Mouse (Mus musculus) adrenal gland (tissue): Measurements from ENCODE around the gene Sik1.

ENCODE experiments used
- intact Hi-C: fragments of 180-260 bp; cut with DNase I; formaldehyde crosslinking; loops from one replicate; pipeline ENCODE4 v1.15.1; 2025

The Sik1 gene

GRCm38 (mm10) chr17:31834320-31835065 lies 21.1 kb downstream of the Sik1 start:
- intact Hi-C loops = no loop called here

DNA sequence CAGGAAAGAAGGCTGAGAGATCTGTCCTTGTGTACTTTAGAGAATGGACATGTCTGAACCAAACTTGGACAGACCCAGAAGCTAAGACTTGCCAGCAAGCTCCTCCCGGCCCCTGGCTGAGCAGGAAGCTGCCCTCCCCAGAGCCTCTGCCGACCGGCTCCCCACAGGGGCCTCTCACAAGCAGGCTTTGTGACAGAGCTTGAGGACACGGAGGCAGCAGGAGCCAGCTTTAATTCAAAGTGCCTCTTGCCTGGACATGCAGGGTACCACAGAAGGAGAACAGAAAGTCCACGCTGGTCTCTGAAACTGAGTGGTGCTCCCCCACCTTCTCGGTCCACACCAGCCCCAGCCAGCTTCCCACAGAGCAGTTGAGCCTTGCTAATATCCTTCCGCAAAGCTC lies 21.9 kb downstream of the Sik1 start:
- intact Hi-C loops = no loop called here

- intact Hi-C loops = no loop called here
Measured at GRCm38 (mm10) chr17:31832577-31832964, 23.0 kb downstream of the Sik1 start.

GRCm38 (mm10) chr17:31831866-31832576 lies 23.6 kb downstream of the Sik1 start:
- intact Hi-C loops = no loop called here

- intact Hi-C loops = no loop called here
Measured at GRCm38 (mm10) chr17:31831097-31831865, 24.3 kb downstream of the Sik1 start.

DNA sequence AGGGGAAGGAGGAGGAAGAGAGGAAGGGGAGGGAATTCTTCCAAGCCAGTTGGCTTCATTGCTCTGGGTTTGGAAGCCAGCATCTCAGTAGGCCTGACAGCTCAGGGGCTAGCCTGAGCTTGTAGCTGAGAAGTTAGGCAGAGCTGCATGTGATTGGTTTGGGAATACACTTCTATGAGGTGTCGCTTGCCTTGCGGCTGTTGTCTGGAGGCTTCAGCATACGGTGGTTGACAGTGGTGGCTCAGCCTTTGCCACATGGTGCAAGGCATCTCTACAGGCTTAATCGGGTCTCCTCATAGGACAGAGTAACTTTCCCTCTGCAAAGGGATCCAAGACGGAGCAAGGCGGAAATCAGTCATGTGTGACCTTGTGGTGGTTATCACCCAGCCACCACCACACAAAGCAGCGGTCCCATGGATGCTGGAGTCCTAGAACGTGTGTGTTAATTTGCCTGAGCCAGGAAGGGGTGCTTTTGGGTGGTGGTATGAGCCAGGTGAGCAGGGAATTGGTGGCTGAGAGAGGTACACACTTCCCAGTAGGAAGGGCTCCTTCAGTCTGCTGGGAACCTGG lies 25.0 kb downstream of the Sik1 start:
- intact Hi-C loops = no loop called here

- intact Hi-C loops = no loop called here
Measured at GRCm38 (mm10) chr17:31828916-31829315, 26.7 kb downstream of the Sik1 start.

- intact Hi-C loops = no loop called here
Measured at GRCm38 (mm10) chr17:31828118-31828517, 27.5 kb downstream of the Sik1 start.

DNA sequence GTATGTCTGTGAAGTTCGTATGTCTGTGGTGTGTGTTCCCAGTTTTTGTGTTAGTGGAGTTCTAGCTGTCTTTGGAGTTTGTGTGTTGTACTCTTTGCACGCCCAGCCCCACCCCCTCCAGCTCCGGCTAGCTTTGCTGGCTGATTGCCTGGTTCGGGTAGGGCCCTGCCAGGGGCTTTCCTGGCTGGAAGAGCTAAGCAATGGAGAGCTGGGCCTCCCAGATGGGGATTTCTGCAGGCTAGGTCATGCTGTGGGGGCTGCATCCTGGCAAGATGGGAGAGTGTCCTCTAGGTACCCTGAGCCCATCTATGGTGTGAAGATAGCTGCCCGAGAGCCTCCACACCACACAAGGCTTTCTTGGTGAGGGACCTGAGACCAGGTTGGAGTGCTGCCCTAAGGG lies 28.4 kb downstream of the Sik1 start:
- intact Hi-C loops = no loop called here

DNA sequence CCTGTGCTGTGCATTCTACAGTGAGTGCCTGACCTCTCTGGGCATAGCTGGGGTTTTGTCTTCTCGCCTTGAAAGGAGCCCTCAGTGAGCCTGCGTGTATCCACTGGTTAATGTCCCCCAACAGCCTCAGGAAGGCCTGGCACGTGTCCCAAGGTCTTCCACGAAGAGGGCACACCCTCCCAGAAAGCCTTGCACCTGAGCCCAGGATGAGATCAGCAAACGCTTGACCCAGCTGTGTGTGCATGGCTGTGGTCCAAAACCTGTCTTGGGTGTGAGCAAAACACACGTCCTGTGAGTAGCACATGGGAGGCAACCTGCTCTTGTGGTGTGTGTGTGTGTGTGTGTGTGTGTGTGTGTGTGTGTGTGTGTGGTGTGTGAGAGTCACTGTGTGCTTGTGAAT lies 28.9 kb downstream of the Sik1 start:
- intact Hi-C loops = no loop called here

DNA sequence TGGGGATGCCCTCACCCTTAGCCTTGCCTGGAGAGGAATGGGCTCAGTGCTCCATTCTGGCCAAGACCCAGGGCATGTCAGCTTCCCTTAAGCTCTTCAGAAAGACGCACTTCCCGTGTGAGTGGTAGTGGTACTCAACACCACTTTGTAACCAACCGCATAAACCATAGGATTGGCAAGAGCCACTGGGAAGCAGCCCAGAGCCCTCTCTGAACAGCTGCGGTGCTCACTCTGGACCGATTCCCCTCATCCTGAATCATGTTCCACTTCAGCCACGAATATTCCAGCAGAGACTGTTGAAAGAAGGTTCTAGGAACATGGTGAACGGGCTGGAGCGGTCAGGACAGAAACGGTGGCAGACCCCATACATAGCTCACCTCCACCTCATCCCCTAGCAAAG lies 29.9 kb downstream of the Sik1 start:
- intact Hi-C loops = no loop called here

DNA sequence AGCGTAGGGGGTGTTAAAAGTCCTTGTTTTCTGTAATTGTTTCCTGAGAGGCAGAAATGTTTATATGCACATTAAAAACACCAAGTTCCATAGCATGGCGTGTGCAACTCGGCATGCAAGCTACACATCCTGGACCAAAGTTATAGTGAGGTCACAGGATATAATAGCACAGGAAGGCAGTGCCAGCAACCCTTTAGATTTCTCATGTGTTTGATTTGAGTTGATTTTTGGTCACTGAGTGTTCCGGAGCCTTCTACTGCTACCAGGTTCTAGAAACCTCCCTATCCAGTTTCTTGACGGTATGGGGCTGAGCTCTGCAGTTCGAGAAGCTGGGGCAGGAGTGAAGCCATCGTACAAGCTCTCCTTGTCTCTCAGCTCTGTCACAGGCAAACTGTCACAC lies 30.8 kb downstream of the Sik1 start:
- intact Hi-C loops = no loop called here

GRCm38 (mm10) chr17:31821136-31821933 lies 34.3 kb downstream of the Sik1 start:
- intact Hi-C loops = no loop called here

DNA sequence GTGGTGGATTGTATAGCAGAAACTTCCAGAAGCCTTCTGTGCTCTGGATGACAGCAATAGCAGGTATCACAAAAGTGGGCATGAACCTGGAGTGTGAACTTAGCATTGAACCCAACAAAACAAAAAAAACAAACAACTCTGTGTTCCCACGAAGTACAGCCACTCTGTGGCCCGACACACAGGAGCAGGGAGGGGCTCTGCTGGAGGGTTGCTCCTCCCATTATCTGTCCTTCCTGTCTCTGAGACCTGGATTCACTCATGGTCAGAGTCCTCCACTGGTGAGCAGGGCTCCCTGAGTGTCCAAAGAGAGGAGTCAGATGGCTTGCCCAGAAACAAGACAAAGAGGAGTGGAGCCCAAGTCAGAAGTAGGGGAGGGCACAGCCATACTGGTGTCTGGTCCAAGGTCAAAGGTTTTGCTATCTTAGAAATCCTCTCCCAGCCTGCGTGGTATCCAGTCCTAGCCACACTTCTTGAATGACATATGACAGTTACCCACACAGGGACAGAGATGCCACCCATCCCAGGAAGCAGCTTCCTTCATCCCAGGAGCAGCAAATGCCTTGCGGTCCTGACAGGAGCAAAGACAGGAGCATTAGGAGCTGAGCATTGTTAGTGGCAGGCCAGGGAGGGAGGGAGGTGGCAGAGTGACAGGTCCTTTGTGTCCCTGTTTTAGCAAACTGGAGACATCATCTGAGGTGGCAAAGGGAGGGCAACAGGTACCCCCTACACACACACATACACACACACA lies 35.3 kb downstream of the Sik1 start:
- intact Hi-C loops = no loop called here

DNA sequence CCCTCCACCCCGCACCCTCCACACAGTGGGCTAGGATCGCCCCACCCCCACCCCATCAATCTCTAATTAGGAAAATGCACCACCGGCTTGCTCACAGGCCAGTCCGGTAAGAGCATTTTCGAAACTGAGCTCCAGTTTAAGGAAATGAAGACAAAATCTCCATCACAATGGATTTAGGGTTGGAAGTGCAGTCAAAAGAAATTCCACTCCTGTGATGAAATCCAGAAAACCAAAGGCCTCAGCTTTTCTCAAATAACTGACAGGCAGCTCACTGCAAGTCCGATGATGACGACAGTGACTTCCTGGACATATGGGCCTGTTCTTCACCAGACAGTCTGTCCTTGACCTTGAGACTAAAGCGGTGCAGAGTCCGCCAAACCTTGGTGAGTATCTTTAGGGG lies 36.2 kb downstream of the Sik1 start:
- intact Hi-C loops = no loop called here

GRCm38 (mm10) chr17:31817815-31818214 lies 37.8 kb downstream of the Sik1 start:
- intact Hi-C loops = no loop called here

- intact Hi-C loops = no loop called here
Measured at GRCm38 (mm10) chr17:31817203-31817602, 38.4 kb downstream of the Sik1 start.

GRCm38 (mm10) chr17:31814848-31815247 lies 40.8 kb downstream of the Sik1 start:
- intact Hi-C loops = no loop called here

- intact Hi-C loops = no loop called here
Measured at GRCm38 (mm10) chr17:31813938-31814622, 41.5 kb downstream of the Sik1 start.

DNA sequence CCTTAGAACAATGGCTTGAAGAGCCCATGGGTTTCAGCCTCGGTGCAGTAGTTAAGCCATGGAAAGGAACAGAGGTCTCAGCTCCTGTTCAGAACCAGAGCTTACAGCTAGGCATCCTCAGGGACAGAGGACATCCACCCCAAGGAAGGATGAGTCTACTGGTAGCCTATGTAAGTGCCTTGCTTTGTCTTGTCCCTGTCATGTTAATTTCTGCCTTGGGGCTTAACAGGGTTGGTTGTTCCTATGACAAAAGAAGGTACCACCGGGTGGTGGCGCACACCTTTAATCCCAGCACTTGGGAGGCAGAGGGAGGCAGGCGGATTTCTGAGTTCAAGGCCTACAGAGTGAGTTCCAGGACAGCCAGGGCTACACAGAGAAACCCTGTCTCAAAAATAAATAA lies 44.3 kb downstream of the Sik1 start:
- intact Hi-C loops = no loop called here
